Comparison of ENCODE assay signal across 24 mouse cellular contexts in genomic region chr13:102507916-102508315, GRCm38 (mm10).
DNase-seq lines count a peak whose midpoint lies in the region; ATAC-seq lines count a peak whose summit lies in the region.
"Had no signal": no experiment of that assay in that cellular context is flagged by ENCODE, and none has a peak within 500 bp of the region (broad histone marks: within the 10 kb centered on the region; RNA-seq: fewer than 3 reads in every experiment).

No protein-coding gene starts in this region.

- H3K4me2 ChIP-seq in midbrain, embryonic 11.5 days = no peak overlapping the region
- no peak overlapping the region for H3K4me2 ChIP-seq in forebrain, embryonic 13.5 days
- H3K4me2 ChIP-seq: embryonic facial prominence, embryonic 13.5 days; forebrain, embryonic 12.5 days; heart, embryonic 11.5 days; hindbrain, embryonic 13.5 days; intestine, embryonic 15.5 days had no signal

- H3K36me3 ChIP-seq in midbrain, embryonic 11.5 days (ENCODE audit: control insufficient read depth, insufficient read depth, low read length) = no peaks in the 10 kb centered on the region
- no peaks in the 10 kb centered on the region for H3K36me3 ChIP-seq in midbrain, embryonic 10.5 days
- H3K36me3 ChIP-seq in forebrain, embryonic 13.5 days (ENCODE audit: poor library complexity, severe bottlenecking) = no peaks in the 10 kb centered on the region
- H3K36me3 ChIP-seq in embryonic facial prominence, embryonic 10.5 days (replicated peaks) = no peaks in the 10 kb centered on the region
- H3K36me3 ChIP-seq: embryonic facial prominence, embryonic 13.5 days; forebrain, embryonic 12.5 days; hindbrain, embryonic 10.5 days; hindbrain, embryonic 13.5 days; intestine, embryonic 15.5 days had no signal

- DNase-seq in gastrocnemius, postnatal 25 days = peak; percentile 25
- DNase-seq in gastrocnemius, postnatal 4 days (ENCODE audit: low spot score in 2 of 2) = no peak
- peak; percentile 54 for DNase-seq in midbrain, embryonic 11.5 days (ENCODE audit: low spot score, missing footprints)
- no peak for DNase-seq in midbrain, embryonic 10.5 days (ENCODE audit: low spot score)
- peak; percentile 70 for DNase-seq in adipocyte (ENCODE audit: low spot score)
- no peak for DNase-seq in embryonic facial prominence, embryonic 10.5 days (ENCODE audit: low spot score)
- DNase-seq: adrenal gland, adult 2 months; adrenal gland, postnatal 14 days; cerebellum, adult 11 months; cerebellum, adult 2 months; cerebellum, adult 9-11 months; cerebellum, postnatal 25 days; kidney, adult 11 months had no signal

- H3K9ac ChIP-seq in midbrain, embryonic 11.5 days (ENCODE audit: low read length) = no peak overlapping the region
- H3K9ac ChIP-seq in forebrain, embryonic 13.5 days = no peak overlapping the region
- H3K9ac ChIP-seq: embryonic facial prominence, embryonic 13.5 days; forebrain, embryonic 12.5 days; hindbrain, embryonic 13.5 days; intestine, embryonic 15.5 days had no signal

- H3K27me3 ChIP-seq in midbrain, embryonic 11.5 days (ENCODE audit: control insufficient read depth, insufficient read depth, low read length) = no peaks in the 10 kb centered on the region
- no peaks in the 10 kb centered on the region; the same call in 1 of the 2 replicates for H3K27me3 ChIP-seq in midbrain, embryonic 10.5 days (ENCODE audit: low read depth, poor library complexity, severe bottlenecking)
- no peaks in the 10 kb centered on the region for H3K27me3 ChIP-seq in forebrain, embryonic 13.5 days
- 0 out of 2 replicates have a peak, but pooled peaks cover 12% of the 10 kb centered on the region for H3K27me3 ChIP-seq in embryonic facial prominence, embryonic 10.5 days (replicated peaks; ENCODE audit: low read depth, poor library complexity, severe bottlenecking)
- H3K27me3 ChIP-seq: embryonic facial prominence, embryonic 13.5 days; forebrain, embryonic 12.5 days; hindbrain, embryonic 13.5 days; intestine, embryonic 15.5 days; Patski had no signal

- no peaks in the 10 kb centered on the region for H3K9me3 ChIP-seq in midbrain, embryonic 11.5 days (ENCODE audit: control insufficient read depth, low read length)
- H3K9me3 ChIP-seq in midbrain, embryonic 10.5 days (replicated peaks) = no peaks in the 10 kb centered on the region
- H3K9me3 ChIP-seq in forebrain, embryonic 13.5 days (replicated peaks) = no peaks in the 10 kb centered on the region
- H3K9me3 ChIP-seq in embryonic facial prominence, embryonic 10.5 days = no peaks in the 10 kb centered on the region
- H3K9me3 ChIP-seq: embryonic facial prominence, embryonic 13.5 days; forebrain, embryonic 12.5 days; hindbrain, embryonic 10.5 days; hindbrain, embryonic 13.5 days; intestine, embryonic 15.5 days had no signal

- H3K27ac ChIP-seq in midbrain, embryonic 11.5 days (ENCODE audit: low read depth, low read length) = no peak overlapping the region
- H3K27ac ChIP-seq in midbrain, embryonic 10.5 days (replicated peaks) = no peak overlapping the region
- H3K27ac ChIP-seq in forebrain, embryonic 13.5 days = no peak overlapping the region
- no peak overlapping the region for H3K27ac ChIP-seq in embryonic facial prominence, embryonic 10.5 days (replicated peaks)
- H3K27ac ChIP-seq: embryonic facial prominence, embryonic 13.5 days; forebrain, embryonic 12.5 days; hindbrain, embryonic 10.5 days; hindbrain, embryonic 13.5 days; intestine, embryonic 15.5 days had no signal

- no peak for ATAC-seq in midbrain, embryonic 11.5 days (ENCODE audit: low FRiP score)
- no peak for ATAC-seq in forebrain, embryonic 13.5 days
- ATAC-seq: forebrain, embryonic 16.5 days; hindbrain, embryonic 16.5 days; intestine, embryonic 15.5 days; Patski had no signal

- H3K4me3 ChIP-seq in midbrain, embryonic 11.5 days (ENCODE audit: low read depth, low read length) = no peak overlapping the region
- H3K4me3 ChIP-seq in midbrain, embryonic 10.5 days = no peak overlapping the region
- H3K4me3 ChIP-seq in forebrain, embryonic 13.5 days = no peak overlapping the region
- H3K4me3 ChIP-seq in embryonic facial prominence, embryonic 10.5 days = no peak overlapping the region
- H3K4me3 ChIP-seq: embryonic facial prominence, embryonic 13.5 days; erythroblast, embryonic 14.5 days; forebrain, embryonic 12.5 days; hindbrain, embryonic 10.5 days; hindbrain, embryonic 13.5 days; intestine, embryonic 15.5 days had no signal

- no peaks in the 10 kb centered on the region for H3K4me1 ChIP-seq in midbrain, embryonic 11.5 days (ENCODE audit: control insufficient read depth, insufficient read depth, low read length)
- H3K4me1 ChIP-seq in midbrain, embryonic 10.5 days = peaks cover 14% of the 10 kb centered on the region
- H3K4me1 ChIP-seq in forebrain, embryonic 13.5 days = peaks cover 4% of the 10 kb centered on the region
- peaks cover 24% of the 10 kb centered on the region for H3K4me1 ChIP-seq in embryonic facial prominence, embryonic 10.5 days
- H3K4me1 ChIP-seq: intestine, embryonic 15.5 days had no signal

Comparison
In these comparisons a context has a peak if more than half of its experiments do, and no peak if none do; other contexts are left out.
1. DNase-seq: peak in gastrocnemius, postnatal 25 days (single experiment), midbrain, embryonic 11.5 days (single experiment) and adipocyte (single experiment); none in gastrocnemius, postnatal 4 days (0 of 2), midbrain, embryonic 10.5 days (single experiment) and embryonic facial prominence, embryonic 10.5 days (single experiment).